Mouse (Mus musculus): Measurements from ENCODE around the gene Dot1l.

- no peak for TF ChIP-seq CHD2 (IDR thresholded peaks at IDR 0.05; ENCODE audit: low read length)
- no peak for TF ChIP-seq CTCF (conservative IDR thresholded peaks at IDR 0.05 in 1 of 2, IDR thresholded peaks at IDR 0.05 in 1 of 2; ENCODE audit: low read depth in 2 of 2, low read length in 2 of 2)
Observed at GRCm38 (mm10) chr10:80793033-80793784, 38.2 kb downstream of the Dot1l start.
